Mouse (Mus musculus): ENCODE data around the gene Mars.

Mars gene

DNA sequence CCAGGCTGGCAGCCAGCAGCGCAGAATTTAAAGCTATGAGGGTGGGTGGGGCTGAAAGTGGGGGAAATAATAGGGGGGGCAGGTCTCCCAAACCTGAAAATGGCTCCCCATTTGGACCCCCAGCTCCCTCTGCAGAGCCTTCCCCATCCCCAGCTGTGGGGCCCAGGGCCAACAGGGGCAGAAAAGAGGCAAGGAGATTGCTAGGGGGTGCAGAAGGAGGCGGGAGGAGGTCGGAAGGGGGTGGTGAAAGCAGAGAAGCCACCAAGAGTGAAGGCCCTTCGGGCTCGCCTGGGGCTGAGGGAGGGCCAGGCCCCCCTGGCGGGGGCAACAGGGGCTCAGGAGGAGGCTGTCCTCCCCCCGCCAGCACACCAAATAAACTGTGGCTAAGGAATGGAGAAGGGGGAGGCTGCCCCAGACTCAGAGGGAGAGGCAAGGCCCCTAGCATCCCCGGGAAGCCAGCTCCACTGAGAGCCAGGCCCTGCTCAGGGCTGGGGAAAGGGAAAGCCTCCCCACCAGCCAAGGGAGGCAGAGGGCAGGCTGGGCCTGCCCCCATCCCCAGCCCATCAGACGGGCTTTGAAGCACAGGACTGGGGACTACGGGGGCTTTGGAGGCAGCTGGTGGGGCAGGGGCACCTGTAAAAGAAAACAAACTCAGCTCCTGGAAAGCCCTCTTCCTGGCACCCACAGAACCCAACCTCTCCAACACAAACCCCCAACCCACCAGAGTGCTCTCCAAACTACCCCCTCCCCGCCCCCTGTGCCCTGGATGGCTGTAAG lies 26.7 kb downstream of the Mars start:
- DNase-seq: no peak

GRCm38 (mm10) chr10:127284105-127284622 lies 27.4 kb downstream of the Mars start:
- DNase-seq: no peak

DNA sequence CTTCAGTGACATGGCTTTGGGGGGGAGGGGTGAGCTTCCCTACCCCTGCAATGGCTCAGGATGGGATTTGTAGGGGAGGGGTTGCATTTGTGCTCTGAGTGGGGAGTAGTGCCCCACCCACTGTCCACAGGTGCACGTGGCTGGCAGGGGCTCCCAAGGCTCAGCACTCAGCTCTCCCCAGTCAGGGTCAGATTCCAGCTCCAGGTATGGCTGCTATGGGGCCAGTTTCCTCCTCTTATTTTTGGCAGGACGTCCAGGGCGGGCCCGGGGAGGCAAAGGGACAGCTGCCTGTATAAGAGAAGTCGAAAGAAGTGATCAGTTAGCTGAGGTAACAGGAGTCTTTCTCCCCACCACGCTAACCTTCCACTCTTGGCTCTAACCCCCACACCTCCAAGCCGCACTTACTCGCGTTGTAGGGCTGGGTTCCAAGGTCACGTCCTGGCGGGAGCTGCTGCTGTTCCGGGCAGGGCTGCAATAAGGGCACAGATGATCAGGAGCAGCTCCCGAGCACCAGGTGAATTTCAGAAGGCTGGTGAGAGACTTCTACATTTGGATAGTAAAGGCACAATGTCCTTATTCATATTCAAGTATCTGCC lies 28.9 kb downstream of the Mars start:
- no peak for DNase-seq

DNA sequence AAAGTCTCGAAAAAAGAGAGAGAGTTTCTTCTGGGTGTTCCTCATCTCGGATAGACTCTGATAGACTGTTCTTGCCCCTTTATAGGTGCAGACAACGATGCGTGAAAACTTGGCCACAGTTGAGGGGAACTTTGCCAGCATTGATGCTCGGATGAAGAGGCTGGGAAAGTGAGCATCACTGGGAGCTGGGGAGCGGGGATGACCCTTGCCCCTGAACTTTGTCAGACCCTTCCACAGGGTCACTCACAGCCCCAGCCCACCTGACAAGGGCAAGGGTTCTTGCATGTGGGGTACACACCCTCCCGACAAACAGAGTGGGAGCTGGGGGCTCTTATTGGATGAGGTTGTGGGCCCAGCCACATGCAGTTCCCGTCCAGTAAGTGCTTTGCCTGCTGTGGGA lies 30.3 kb downstream of the Mars start:
- DNase-seq: no peak

- DNase-seq: no peak
Observed at GRCm38 (mm10) chr10:127279730-127280129, 31.9 kb downstream of the Mars start.

- DNase-seq: no peak
Observed at GRCm38 (mm10) chr10:127274261-127275022, 37.1 kb downstream of the Mars start.

DNA sequence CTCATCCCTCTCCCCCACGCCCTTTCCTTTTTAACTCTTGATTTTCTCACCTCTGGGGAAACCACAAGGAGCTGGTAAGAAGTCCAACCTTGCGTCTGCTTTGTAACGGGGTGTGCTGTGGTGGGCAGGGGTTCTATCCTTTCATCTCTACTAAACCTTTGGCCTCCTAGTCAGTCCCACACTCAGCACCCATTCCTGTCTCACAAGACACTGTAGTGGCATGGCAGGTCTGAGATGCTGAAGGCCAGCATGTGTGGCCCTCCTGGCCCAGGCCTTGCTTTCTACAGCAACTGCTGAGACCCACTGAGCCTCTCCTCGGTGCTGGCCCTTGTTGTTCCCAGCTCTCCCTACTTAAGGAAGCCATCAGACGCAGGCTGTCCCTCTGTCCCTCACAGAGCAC lies 39.2 kb downstream of the Mars start:
- no peak for DNase-seq

DNA sequence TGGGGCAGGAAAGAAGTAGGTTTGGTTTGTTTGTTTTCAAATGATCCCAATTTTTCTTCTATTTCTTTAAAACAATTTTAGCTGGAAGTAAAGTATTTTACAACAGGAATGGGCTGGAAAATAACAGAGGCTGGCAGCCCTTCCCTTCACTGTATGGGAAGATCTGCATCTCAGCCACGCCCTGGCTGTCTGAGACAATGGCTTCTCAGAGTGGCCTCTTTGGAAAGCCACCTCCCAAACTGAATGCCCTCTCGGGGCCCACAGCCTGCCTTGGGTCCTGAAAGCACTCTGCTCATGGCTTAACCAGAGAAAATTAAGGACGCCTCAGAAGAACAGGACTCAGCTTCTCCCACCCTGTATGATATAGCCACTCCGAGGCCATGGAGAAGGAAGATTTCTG lies 41.7 kb downstream of the Mars start:
- DNase-seq: no peak

DNA sequence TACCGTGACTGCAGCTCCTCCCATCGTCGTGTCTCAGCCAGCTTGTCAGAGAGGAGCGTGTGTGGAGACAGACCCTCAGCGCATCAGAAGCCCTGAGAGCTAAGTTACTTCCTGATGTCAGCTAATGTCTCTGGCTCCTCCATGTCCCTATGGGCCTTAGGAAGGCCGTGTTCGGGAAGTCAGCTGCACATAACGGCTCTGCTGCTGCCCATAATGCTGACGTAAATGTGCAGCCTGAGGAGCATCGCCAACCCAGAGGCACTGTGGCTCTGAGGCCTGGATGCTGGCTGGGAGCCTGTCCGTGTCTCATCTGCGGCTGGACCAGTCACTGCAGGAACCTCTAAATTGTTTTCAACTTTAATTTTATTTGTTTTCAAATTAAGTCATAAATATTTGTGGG lies 42.5 kb downstream of the Mars start:
- no peak for DNase-seq

GRCm38 (mm10) chr10:127268401-127268800 lies 43.2 kb downstream of the Mars start:
- no peak for DNase-seq

DNA sequence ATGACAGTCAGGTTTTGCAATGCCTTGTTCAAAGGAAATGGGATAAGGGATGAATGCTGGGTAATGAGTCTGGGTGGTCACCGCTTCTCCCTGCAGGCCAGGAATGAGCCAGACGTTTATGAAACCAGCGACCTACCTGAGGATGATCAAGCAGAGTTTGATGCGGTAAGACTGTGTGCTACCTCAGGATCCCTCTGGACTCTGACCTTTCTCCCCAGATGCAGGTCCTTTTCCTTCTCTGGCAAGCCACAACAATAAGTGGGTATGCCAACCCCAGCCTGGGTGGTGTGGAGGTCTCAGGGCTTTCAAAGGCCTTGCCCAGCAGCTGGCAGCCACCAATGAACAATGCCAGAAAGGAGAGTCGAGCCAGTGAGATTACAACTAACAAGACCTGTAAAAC lies 44.3 kb downstream of the Mars start:
- no peak for DNase-seq

DNA sequence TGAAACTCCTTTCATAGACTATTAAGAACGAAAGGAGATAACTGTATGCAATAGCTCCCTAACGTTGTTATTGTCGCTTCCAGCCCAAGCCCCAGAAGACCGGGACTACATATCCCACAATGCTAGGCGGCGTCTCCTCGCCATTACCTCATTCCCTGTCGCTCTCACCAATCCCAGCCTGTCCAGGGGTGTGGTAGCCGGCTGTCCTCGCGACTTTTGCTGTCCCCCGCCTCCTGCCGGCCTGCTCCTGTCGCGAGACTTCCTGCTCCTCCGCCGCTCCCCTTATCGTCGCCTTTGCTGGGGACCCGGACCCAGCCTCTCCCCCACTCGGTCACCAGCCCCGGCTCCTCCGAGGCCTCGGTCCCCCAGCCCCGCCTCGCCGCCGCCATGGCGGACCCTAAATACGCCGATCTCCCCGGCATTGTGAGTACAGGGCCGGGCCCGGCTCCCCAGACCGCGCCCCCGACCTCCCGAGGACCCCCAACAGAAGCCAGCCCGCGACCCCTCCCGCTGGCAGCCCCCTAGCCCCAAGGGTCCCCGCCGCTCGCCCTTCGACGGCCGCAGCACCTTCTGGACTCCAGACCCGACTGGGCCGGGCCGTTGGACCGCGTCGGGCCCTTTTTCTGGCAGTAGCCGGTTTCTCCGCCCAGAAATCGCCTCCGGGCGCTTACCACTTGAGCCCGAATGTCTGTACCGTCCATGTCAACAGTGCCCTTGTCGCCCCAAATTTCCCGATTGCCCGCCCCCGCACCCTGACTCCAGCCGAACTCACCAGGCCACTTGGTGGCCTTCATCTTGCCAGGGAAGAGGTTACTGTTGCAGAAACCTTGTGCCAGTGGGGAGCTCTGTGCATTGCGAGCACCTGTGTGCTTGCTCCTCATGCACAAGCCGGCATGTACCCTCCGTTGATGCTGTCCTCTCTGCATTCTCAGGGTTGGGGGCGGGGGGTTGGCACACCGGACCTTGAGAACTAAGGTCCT lies 45.2 kb downstream of the Mars start, which contains the start of gene Dctn2:
Gene Dctn2 (plus strand): TSS at position 257 of the 980 bp plus-strand sequence.
- DNase-seq: peak; percentile 90

DNA sequence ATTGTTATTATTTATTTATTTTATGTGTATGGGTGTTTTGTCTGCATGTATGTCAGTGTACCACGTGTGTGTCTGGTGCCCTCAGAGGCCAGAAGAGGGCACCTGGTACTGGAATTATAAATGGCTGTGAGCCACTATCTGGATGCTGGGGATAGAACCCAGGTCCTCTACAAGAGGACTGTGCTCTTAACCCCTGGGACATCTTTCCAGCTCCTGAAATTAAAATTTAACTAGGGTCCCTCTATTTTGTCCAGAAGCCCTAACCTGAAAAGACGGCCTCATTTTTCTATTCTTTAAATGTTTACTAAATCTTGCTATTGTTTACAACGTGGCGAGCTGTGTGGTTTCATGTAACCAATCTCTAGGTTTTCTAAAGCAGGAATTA lies 45.9 kb downstream of the Mars start:
- peak; percentile 50 for DNase-seq

GRCm38 (mm10) chr10:127264971-127265370 lies 46.6 kb downstream of the Mars start:
- no peak for DNase-seq

GRCm38 (mm10) chr10:127264336-127264735 lies 47.2 kb downstream of the Mars start:
- no peak for DNase-seq

GRCm38 (mm10) chr10:127263631-127264030 lies 48.0 kb downstream of the Mars start:
- no peak for DNase-seq

DNA sequence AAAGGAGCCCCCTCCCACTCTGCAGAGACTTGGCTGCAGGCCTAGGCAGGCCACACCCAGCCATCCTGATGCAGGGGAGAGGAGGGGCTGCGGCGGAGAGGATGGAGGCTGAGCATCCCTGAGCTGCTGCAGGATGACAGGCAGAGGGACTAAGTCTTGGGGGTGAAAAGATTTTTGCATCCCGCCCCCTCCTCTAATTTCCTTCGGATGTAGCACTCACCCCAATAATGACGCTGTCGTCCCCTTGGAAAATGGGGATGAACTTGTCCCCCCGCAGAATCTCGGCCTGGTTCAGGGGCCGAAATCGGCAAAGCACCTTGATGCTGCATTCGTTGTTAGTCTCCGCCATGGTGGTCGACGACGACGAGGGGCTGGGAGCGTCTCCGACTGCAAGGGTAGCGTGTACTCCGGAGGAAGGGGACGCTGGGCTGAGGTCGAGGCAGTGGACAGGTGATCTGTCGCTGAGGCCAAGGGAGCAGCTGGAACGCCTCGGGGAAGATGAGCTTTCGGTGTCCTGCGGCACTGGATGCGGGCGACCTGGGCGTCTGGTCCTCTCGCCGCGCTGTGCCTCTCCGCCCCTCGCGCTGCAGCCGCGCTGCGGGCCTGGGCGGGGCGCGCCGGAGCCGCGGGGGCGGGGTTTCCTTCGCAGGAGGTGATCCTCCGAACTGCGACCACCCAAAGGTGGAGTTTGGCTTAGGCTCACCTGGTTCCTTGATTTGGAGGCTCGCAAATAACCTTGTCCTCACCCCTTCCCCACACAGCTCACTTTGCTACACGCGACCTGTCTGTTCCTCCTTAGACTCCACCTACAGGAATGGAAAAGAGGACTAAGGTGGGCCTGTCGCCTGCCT lies 48.8 kb downstream of the Mars start, which contains the start of gene Kif5a:
Gene Kif5a (minus strand): TSS at position 801 of the 851 bp plus-strand sequence.
- DNase-seq: peak; percentile 66

- no peak for DNase-seq
Observed at GRCm38 (mm10) chr10:127261706-127262547, 49.7 kb downstream of the Mars start.

DNA sequence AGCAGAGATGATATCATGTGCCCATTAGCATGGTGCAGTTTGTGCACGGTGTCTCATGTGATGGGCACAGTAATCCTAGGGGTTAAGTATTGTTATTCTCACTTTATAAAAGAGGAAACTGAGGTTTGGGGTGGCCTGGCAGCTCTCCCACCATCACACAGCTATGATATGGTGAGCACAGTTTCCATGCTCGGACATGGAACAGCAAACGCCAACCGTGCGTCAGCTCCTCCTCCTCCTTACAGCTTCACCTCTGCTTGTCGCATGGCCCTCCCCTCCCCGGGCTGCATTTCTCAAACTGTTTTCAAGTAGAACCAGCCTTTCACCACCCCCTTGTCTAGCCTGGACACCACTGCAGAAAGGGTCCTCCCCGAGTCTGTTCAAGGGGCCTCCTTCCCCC lies 53.1 kb downstream of the Mars start:
- DNase-seq: no peak

DNA sequence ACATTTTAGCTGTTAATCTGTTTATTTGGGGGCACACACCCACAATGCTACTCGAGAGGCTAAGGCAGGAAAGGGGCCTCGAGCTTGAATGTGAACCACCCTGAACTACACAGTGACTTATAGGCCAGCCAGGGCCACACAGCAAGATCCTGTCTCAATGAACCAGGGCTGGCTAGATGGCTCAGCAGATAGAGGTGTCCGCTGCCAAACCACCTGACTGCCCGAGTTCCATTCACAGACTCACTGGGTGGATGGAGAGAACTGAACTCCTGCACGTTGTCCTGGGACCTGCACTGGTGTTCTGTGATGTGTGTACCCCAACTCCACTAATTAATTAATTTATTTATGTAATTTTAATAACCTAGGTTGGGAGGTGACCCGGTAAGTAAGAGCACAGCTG lies 53.8 kb downstream of the Mars start:
- no peak for DNase-seq
